Mouse (Mus musculus) liver, embryonic 14.5 days (tissue): ENCODE data around the gene Zfp750.

Source experiments
- CTCF ChIP-seq: IDR thresholded peaks from 2 replicates; pipeline ENCODE4 v1.5.1; 2016; ENCODE audit warnings: antibody characterized with exemption, low read depth, control low read depth
- EP300 ChIP-seq: IDR thresholded peaks from 2 replicates; pipeline ENCODE4 v1.6.1; 2016; ENCODE audit warnings: antibody characterized with exemption, low read depth

GRCm38 (mm10) chr11:121519131-121519530 lies at the start of gene Zfp750:
- TF ChIP-seq CTCF (no peak), EP300 (no peak)
